Mouse (Mus musculus) intestine, embryonic 16.5 days (tissue): ENCODE data around the gene Ralgps2. TPM values are rescaled to one million over a fixed set of nuclear protein-coding genes. Genes with fewer than 3 reads are reported as not detected.
A peak's percentile ranks its signal among the peaks of the same experiment; 100 is the strongest.

Experiments
- ATAC-seq: fragments of 200-750 bp; cut with Nextera tagmentation; 2 replicates; pipeline ENCODE4 v1.8.0; 2017; ENCODE audit warnings: moderate TSS enrichment, moderate library complexity
- H3K27ac ChIP-seq: fragments of 300-500 bp; sonication (generic); 2 replicates; pipeline ENCODE4 v1.5.1; 2014; ENCODE audit warnings: mild to moderate bottlenecking, low read length
- H3K27me3 ChIP-seq: fragments of 300-500 bp; sonication (generic); replicated peaks from 2 replicates; pipeline ENCODE4 v1.6.1; 2014; ENCODE audit warnings: low read length, control low read depth, mixed read lengths; ENCODE audit not compliant: control insufficient read depth, insufficient read depth
- H3K36me3 ChIP-seq: fragments of 300-500 bp; sonication (generic); 2 replicates; pipeline ENCODE4 v1.6.1; 2014; ENCODE audit warnings: low read length, control low read depth; ENCODE audit not compliant: control insufficient read depth, insufficient read depth
- H3K4me1 ChIP-seq: fragments of 300-500 bp; sonication (generic); 2 replicates; pipeline ENCODE4 v1.6.1; 2014; ENCODE audit warnings: low read length, control low read depth, mixed read lengths; ENCODE audit not compliant: control insufficient read depth, insufficient read depth
- H3K4me2 ChIP-seq: fragments of 300-500 bp; sonication (generic); 2 replicates; pipeline ENCODE4 v1.6.1; 2014; ENCODE audit warnings: low read depth, low read length, control low read depth
- H3K4me3 ChIP-seq: fragments of 300-500 bp; sonication (generic); 2 replicates; pipeline ENCODE4 v1.5.1; 2014; ENCODE audit warnings: mild to moderate bottlenecking, low read length
- H3K9ac ChIP-seq: fragments of 300-500 bp; sonication (generic); 2 replicates; pipeline ENCODE4 v1.6.1; 2014; ENCODE audit warnings: low read depth, low read length
- H3K9me3 ChIP-seq: fragments of 300-500 bp; sonication (generic); 2 replicates; pipeline ENCODE4 v1.6.1; 2016; ENCODE audit warnings: low read length, control low read depth; ENCODE audit not compliant: control insufficient read depth
- WGBS: fragments of 180-500 bp; shearing (Covaris S2); extraction: QIAGEN DNeasy Blood & Tissue Kit; methylation state at CpG from one replicate; pipeline ENCODE4 v1.1.7; 2014; 5-methylcytosine and 5-hydroxymethylcytosine counted together
- polyA plus RNA-seq: library from polyadenylated mRNA; unstranded; fragments of >200 nt; fragmentation: Nextera tagmentation; extraction: Ambion mirVana; gene quantifications from 2 replicates; pipeline ENCODE4 v1.2.1, GENCODE M21; 2015

Ralgps2 gene
- polyA plus RNA-seq, 1 experiment from 2014 or later: 30.6 TPM

DNA sequence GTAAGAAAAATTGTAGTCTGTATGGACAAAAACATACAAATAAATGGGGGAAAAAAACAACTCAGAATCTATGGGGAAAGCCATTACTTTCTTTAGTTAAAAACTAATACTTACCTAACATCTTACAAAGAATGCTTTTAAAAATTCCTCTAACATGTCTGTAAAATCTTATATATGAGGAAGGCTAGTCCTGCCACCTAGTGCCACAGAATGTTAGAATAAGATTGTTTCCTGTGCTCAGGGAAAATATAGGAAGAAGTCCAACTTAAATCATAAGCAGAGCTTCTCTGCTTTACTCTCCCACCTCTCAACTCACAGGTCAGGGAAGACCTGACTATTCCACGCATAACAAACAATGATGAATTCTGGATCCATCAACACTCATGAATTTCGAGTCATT is 53.5 kb downstream of the Ralgps2 start:
- H3K9me3 ChIP-seq: no peaks in the 10 kb centered on the region
- H3K36me3 ChIP-seq: 0 out of 2 replicates have a peak, but pooled peaks cover 5% of the 10 kb centered on the region
- H3K9ac ChIP-seq: no peak overlapping the region
- H3K4me2 ChIP-seq: no peak overlapping the region
- no peak for ATAC-seq
- no peaks in the 10 kb centered on the region for H3K27me3 ChIP-seq
- H3K4me3 ChIP-seq: no peak overlapping the region
- no peak overlapping the region for H3K27ac ChIP-seq
- WGBS: 88% methylated on average over 2 of the region's 2 CpGs
- no peaks in the 10 kb centered on the region for H3K4me1 ChIP-seq

DNA sequence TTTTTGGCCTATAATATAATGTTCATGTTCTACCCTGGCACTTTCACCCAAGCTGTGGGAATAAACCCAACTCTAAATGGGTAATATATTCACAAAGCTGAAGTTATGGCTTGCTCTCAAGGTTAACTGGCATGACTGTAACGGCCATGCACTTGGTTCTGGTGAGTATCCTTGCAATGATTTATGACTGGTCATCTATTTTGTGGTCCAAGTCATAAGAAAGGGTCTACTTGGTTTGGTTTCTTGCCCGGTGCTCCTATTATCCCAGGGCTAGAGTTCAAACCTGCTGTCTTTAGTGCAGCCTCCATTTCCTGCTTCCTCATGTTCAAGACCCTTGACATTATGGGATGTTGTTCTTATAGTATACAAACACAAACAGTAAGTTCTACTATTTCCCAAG is 54.6 kb downstream of the Ralgps2 start:
- 75% methylated on average over 2 of the region's 2 CpGs for WGBS
- no peaks in the 10 kb centered on the region for H3K27me3 ChIP-seq
- 0 out of 2 replicates have a peak, but pooled peaks cover 5% of the 10 kb centered on the region for H3K36me3 ChIP-seq
- H3K9ac ChIP-seq: no peak overlapping the region
- H3K9me3 ChIP-seq: no peaks in the 10 kb centered on the region
- H3K4me1 ChIP-seq: no peaks in the 10 kb centered on the region
- no peak for ATAC-seq
- no peak overlapping the region for H3K27ac ChIP-seq
- H3K4me2 ChIP-seq: no peak overlapping the region
- H3K4me3 ChIP-seq: no peak overlapping the region

DNA sequence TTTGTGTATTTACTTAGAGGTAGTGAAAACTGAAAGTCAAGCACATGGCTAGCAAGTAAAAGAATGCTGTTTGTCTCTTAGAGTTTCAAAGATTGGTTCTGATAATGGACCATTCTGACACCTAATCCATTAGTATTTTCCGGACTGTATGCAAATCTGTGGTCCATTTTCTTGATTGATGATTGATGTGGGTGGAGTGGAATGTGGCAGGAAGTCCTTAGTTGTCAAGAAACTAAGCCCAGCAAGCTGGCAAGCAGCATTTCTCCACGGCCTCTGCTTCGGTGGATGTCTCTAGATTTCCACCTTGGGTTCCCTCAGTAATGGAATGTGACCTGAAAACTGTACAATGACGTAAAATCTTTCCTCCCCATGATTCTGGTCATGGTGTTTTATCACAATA is 68.8 kb downstream of the Ralgps2 start:
- Histone ChIP-seq H3K27me3 (no peaks in the 10 kb centered on the region), H3K4me3 (no peak overlapping the region), H3K9me3 (no peaks in the 10 kb centered on the region), H3K4me2 (no peak overlapping the region), H3K27ac (no peak overlapping the region), H3K9ac (no peak overlapping the region), H3K36me3 (no peaks in the 10 kb centered on the region), H3K4me1 (no peaks in the 10 kb centered on the region; the same call in 1 of the 2 replicates)
- WGBS: 79% methylated on average over 4 of the region's 4 CpGs
- no peak for ATAC-seq

DNA sequence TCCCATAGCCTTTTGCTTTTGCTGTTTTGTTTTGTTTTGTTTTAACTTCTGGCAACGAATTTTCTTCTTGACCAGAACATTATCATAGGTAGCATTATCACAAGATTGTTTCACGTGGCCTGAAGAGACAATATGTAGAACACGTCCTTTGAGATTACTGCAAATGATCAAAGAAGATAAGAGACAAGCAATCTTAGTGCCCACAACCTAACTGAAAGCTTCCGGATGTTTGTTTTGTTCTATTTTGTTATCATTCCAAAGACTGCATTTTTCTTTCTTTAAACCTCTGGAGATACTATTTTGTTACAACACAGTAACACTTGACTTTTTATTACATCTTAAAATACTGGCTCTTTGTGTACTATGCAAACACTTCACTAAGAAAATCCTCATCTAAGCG is 69.4 kb downstream of the Ralgps2 start:
- WGBS: 74% methylated on average over 5 of the region's 5 CpGs
- Histone ChIP-seq H3K4me2 (no peak overlapping the region), H3K36me3 (no peaks in the 10 kb centered on the region), H3K4me3 (no peak overlapping the region), H3K4me1 (no peaks in the 10 kb centered on the region; the same call in 1 of the 2 replicates), H3K27me3 (no peaks in the 10 kb centered on the region), H3K27ac (no peak overlapping the region), H3K9ac (no peak overlapping the region), H3K9me3 (no peaks in the 10 kb centered on the region)
- ATAC-seq: no peak

DNA sequence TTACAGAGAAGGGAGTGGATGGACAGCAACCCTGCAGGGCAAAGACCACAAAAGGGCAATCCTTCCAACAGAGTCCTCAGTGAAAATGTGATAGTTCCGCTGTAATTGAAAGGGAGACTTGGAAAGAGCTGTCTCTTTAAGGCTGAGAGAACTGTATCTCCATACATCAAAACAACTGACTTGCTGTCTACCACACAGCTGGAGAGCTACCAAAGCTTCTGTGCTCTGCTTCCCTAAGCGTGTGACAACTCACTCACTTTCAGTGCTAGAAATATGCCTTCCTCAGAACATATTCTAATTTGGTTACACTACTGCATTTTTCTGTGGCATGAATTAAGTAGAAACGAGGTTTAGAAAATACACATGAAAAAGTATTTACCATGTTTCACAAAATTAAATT is 75.2 kb downstream of the Ralgps2 start:
- peaks cover 20% of the 10 kb centered on the region for H3K4me1 ChIP-seq
- WGBS: 47% methylated on average over 3 of the region's 3 CpGs
- peak; percentile 58; the same call in 1 of the 2 replicates for ATAC-seq
- no peak overlapping the region for H3K4me2 ChIP-seq
- H3K36me3 ChIP-seq: no peaks in the 10 kb centered on the region
- H3K27me3 ChIP-seq: no peaks in the 10 kb centered on the region
- no peaks in the 10 kb centered on the region for H3K9me3 ChIP-seq
- H3K4me3 ChIP-seq: no peak overlapping the region
- H3K9ac ChIP-seq: no peak overlapping the region
- peak overlapping the region; percentile 79 for H3K27ac ChIP-seq

DNA sequence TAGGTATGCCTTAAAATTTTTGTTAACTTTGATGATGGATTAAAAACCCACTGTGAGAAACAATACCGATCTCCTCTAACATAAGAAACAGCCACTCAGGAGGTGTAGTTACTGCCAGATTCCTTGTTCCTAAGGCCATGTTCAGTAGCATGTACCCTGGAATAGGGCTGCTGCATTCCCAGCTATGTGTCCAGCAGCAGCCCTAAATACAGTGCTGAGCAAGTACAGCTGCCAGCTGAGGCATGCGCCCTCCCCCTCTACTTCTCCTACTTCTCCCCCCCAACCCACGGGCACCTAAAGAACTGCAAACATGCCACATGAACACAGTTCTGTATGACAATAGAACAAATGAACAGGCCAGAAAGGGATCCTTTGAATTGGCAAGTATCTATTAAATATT is 75.7 kb downstream of the Ralgps2 start:
- Histone ChIP-seq H3K27ac (peak overlapping the region; percentile 79), H3K9ac (no peak overlapping the region), H3K36me3 (no peaks in the 10 kb centered on the region), H3K27me3 (no peaks in the 10 kb centered on the region), H3K9me3 (no peaks in the 10 kb centered on the region), H3K4me3 (no peak overlapping the region), H3K4me1 (peaks cover 20% of the 10 kb centered on the region), H3K4me2 (no peak overlapping the region)
- 56% methylated on average over 3 of the region's 3 CpGs for WGBS
- ATAC-seq: peak; percentile 48; the same call in 1 of the 2 replicates

DNA sequence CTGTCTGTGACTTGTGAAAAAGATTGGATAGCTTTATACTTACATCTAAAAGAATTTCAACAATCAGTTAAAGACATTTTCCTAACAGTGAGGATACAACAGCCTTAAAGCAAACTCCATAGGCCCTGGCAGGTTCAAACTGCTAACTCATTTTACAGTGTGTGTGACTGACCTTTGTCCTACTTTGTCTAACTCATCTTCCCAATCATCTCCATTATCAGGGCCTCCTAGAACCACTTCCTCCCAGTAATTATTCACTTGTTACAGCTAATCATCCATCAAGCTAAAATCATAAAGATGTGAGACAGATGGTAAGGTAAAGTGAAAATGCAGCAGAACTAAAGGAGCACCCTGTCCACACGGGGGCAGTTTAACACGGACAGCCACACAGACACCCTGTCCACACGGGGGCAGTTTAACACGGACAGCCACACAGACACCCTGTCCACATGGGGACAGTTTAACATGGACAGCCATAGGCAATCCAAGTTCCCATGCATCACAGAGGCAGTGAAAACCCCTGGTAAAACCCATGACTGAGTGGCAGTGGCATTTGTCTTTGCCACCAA is 77.9 kb downstream of the Ralgps2 start:
- 37% methylated on average over 4 of the region's 4 CpGs for WGBS
- H3K27ac ChIP-seq: no peak overlapping the region
- H3K36me3 ChIP-seq: no peaks in the 10 kb centered on the region
- H3K9me3 ChIP-seq: no peaks in the 10 kb centered on the region
- H3K27me3 ChIP-seq: no peaks in the 10 kb centered on the region
- no peak overlapping the region for H3K4me3 ChIP-seq
- no peak overlapping the region for H3K4me2 ChIP-seq
- ATAC-seq: peak; percentile 80
- peaks cover 20% of the 10 kb centered on the region for H3K4me1 ChIP-seq
- no peak overlapping the region for H3K9ac ChIP-seq

DNA sequence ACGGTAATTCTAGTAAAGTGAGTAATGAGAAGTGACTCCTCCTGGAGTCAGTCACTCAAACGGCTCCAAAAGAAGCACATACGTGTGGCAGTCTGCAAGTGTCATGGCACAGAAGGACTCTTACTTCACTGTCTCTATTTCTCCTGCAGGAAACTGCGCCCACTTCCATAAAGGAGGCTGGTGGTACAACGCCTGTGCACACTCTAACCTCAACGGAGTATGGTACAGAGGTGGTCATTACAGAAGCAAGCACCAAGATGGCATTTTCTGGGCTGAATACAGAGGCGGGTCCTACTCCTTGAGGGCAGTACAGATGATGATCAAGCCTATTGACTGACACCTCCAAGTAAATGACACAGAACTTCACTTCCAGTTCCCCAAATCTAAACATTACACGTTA is 79.2 kb downstream of the Ralgps2 start:
- 77% methylated on average over 8 of the region's 8 CpGs for WGBS
- H3K4me3 ChIP-seq: no peak overlapping the region
- no peaks in the 10 kb centered on the region for H3K27me3 ChIP-seq
- H3K9me3 ChIP-seq: no peaks in the 10 kb centered on the region
- H3K4me1 ChIP-seq: peaks cover 20% of the 10 kb centered on the region
- ATAC-seq: no peak
- no peaks in the 10 kb centered on the region for H3K36me3 ChIP-seq
- no peak overlapping the region for H3K27ac ChIP-seq
- no peak overlapping the region for H3K9ac ChIP-seq
- H3K4me2 ChIP-seq: no peak overlapping the region

DNA sequence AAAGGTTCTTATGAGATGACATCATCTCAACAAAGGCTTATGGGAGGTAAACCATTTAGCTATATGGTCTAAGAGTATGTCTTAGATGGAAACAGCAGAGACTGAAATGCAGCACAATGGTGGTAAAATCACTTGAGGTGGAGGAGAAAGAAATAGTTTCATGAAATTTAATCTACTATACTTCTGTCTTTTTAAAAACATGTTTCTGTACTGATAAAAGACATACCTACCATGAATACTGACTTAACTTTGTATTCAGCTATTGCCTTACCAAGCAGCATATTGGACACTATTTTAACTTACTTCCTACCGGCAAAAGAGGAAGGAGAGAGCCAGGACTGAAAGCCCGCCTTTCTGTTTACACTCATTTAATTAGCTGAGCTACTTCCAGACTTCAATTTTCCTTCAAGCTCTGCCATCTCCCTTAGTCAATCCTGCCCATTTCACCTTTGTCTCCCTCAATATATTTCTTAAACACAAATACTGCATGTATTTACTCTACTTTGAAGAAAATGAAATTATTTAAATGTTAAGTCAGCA is 79.6 kb downstream of the Ralgps2 start:
- peaks cover 20% of the 10 kb centered on the region for H3K4me1 ChIP-seq
- H3K9ac ChIP-seq: no peak overlapping the region
- no peaks in the 10 kb centered on the region for H3K9me3 ChIP-seq
- H3K27me3 ChIP-seq: no peaks in the 10 kb centered on the region
- no peak for ATAC-seq
- 60% methylated on average over 2 of the region's 2 CpGs for WGBS
- H3K36me3 ChIP-seq: no peaks in the 10 kb centered on the region
- no peak overlapping the region for H3K4me3 ChIP-seq
- no peak overlapping the region for H3K4me2 ChIP-seq
- no peak overlapping the region for H3K27ac ChIP-seq

DNA sequence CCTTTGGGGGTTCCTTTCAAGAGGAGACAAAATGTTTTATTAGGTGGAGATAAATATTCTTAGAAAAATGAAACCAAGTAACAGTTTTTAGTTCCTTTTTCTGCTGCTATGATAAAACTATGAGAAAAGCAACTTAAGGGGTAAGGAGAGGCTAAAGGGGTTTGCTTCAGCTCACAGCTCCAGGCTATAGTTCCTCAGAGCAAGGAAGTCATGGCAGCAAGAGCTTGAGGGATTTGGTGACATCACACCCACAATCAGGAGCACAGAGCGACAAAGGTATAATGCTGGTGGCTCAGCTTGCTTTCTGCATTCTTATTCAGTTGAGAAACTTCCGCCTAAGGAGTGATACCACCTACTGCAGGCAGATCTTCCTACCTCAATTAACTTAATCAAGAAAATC is 80.3 kb downstream of the Ralgps2 start:
- no peak overlapping the region for H3K9ac ChIP-seq
- H3K4me3 ChIP-seq: no peak overlapping the region
- peaks cover 19% of the 10 kb centered on the region for H3K4me1 ChIP-seq
- 93% methylated on average over 2 of the region's 2 CpGs for WGBS
- H3K36me3 ChIP-seq: no peaks in the 10 kb centered on the region
- no peak overlapping the region for H3K4me2 ChIP-seq
- no peak for ATAC-seq
- H3K9me3 ChIP-seq: no peaks in the 10 kb centered on the region
- no peak overlapping the region for H3K27ac ChIP-seq
- H3K27me3 ChIP-seq: no peaks in the 10 kb centered on the region
